In genomic region chr10:115147308-115147707, GRCm38 (mm10) we compare ENCODE assay signal across 10 mouse cellular contexts. TPM values are rescaled to one million over a fixed set of nuclear protein-coding genes. Genes with fewer than 3 reads are reported as not detected.
A peak's percentile ranks its signal among the peaks of the same experiment; 100 is the strongest.
DNase-seq lines count a peak whose midpoint lies in the region; ATAC-seq and TF ChIP-seq lines count a peak whose summit lies in the region.
"Had no signal": no experiment of that assay in that cellular context is flagged by ENCODE, and none has a peak within 500 bp of the region (broad histone marks: within the 10 kb centered on the region; RNA-seq: fewer than 3 reads in every experiment).

No protein-coding gene starts in this region.

- no peak overlapping the region for H3K27ac ChIP-seq in cerebellum, adult 2 months (ENCODE audit: insufficient read depth, low read length)
- no peak overlapping the region for H3K27ac ChIP-seq in liver, postnatal 0 days (ENCODE audit: low read depth)
- H3K27ac ChIP-seq in neural tube, embryonic 15.5 days (replicated peaks) = no peak overlapping the region
- H3K27ac ChIP-seq: liver, embryonic 13.5 days; neural tube, embryonic 12.5 days had no signal

- H3K4me2 ChIP-seq in liver, postnatal 0 days (ENCODE audit: low read depth, low read length) = no peak overlapping the region
- H3K4me2 ChIP-seq in neural tube, embryonic 15.5 days = no peak overlapping the region
- H3K4me2 ChIP-seq: liver, embryonic 13.5 days; neural tube, embryonic 12.5 days had no signal

- 59% methylated on average over 5 of the region's 5 CpGs for WGBS in cerebellum, adult 2 months
- WGBS in liver, postnatal 0 days (ENCODE audit: insufficient replicate concordance) = 64% methylated on average over 5 of the region's 5 CpGs
- 66% methylated on average over 5 of the region's 5 CpGs for WGBS in neural tube, embryonic 15.5 days

- no peak overlapping the region for H3K9ac ChIP-seq in liver, postnatal 0 days (replicated peaks)
- H3K9ac ChIP-seq in neural tube, embryonic 15.5 days (replicated peaks) = no peak overlapping the region
- H3K9ac ChIP-seq: liver, embryonic 13.5 days; neural tube, embryonic 12.5 days had no signal

- H3K27me3 ChIP-seq in cerebellum, adult 2 months (ENCODE audit: control insufficient read depth, insufficient read depth, low read length) = no peaks in the 10 kb centered on the region
- no peaks in the 10 kb centered on the region for H3K27me3 ChIP-seq in liver, postnatal 0 days (ENCODE audit: insufficient read depth, low read length)
- no peaks in the 10 kb centered on the region for H3K27me3 ChIP-seq in neural tube, embryonic 15.5 days (replicated peaks)
- H3K27me3 ChIP-seq: liver, embryonic 13.5 days; neural tube, embryonic 12.5 days had no signal

- H3K36me3 ChIP-seq in liver, postnatal 0 days (replicated peaks; ENCODE audit: insufficient read depth, low read length) = no peaks in the 10 kb centered on the region
- no peaks in the 10 kb centered on the region for H3K36me3 ChIP-seq in neural tube, embryonic 15.5 days
- H3K36me3 ChIP-seq: liver, embryonic 13.5 days; neural tube, embryonic 12.5 days had no signal

- TF ChIP-seq EP300 in liver, postnatal 0 days (IDR thresholded peaks at IDR 0.05; ENCODE audit: low read depth) = no peak

- no peaks in the 10 kb centered on the region for H3K4me1 ChIP-seq in cerebellum, adult 2 months (ENCODE audit: control insufficient read depth, insufficient read depth, low read length)
- no peaks in the 10 kb centered on the region for H3K4me1 ChIP-seq in liver, postnatal 0 days (ENCODE audit: insufficient read depth)
- peaks cover 4% of the 10 kb centered on the region for H3K4me1 ChIP-seq in neural tube, embryonic 15.5 days
- H3K4me1 ChIP-seq: liver, embryonic 13.5 days; neural tube, embryonic 12.5 days had no signal

- TF ChIP-seq POLR2A in cerebellum, adult 2 months (IDR thresholded peaks at IDR 0.05; ENCODE audit: borderline replicate concordance, insufficient read depth, low read length) = no peak

- no peak overlapping the region for H3K4me3 ChIP-seq in cerebellum, adult 2 months (replicated peaks; ENCODE audit: insufficient read depth, low read depth, low read length)
- H3K4me3 ChIP-seq in liver, postnatal 0 days (ENCODE audit: low read depth, low read length) = no peak overlapping the region
- H3K4me3 ChIP-seq in neural tube, embryonic 15.5 days (replicated peaks) = no peak overlapping the region
- H3K4me3 ChIP-seq: liver, embryonic 13.5 days; neural tube, embryonic 12.5 days had no signal

- peak; percentile 49; the same call in 1 of the 2 replicates for TF ChIP-seq CTCF in cerebellum, adult 2 months (IDR thresholded peaks at IDR 0.05; ENCODE audit: borderline replicate concordance, insufficient read depth, low read depth, low read length)
- peak; percentile 26; the same call in 1 of the 2 replicates for TF ChIP-seq CTCF in liver, postnatal 0 days (IDR thresholded peaks at IDR 0.05; ENCODE audit: low read depth)

- peak; percentile 19 to 43 for DNase-seq in cerebellum, adult 2 months
- DNase-seq in cerebellum, postnatal 4 days (ENCODE audit: low spot score in 2 of 2) = no peak
- DNase-seq in liver, postnatal 0 days = no peak
- no peak for DNase-seq in liver
- DNase-seq in embryo, embryonic 10.5 days (ENCODE audit: low spot score) = peak; percentile 45
- no peak for DNase-seq in spleen, adult 18-20 months
- no peak for DNase-seq in gastrocnemius, adult 8-10 months (ENCODE audit: low spot score in 2 of 2)
- DNase-seq: liver, embryonic 13.5 days had no signal

- no peak for ATAC-seq in liver, postnatal 0 days
- ATAC-seq in neural tube, embryonic 15.5 days (ENCODE audit: low FRiP score) = peak; percentile 41; the same call in 1 of the 2 replicates

- no peaks in the 10 kb centered on the region for H3K9me3 ChIP-seq in liver, postnatal 0 days (ENCODE audit: low read length)
- H3K9me3 ChIP-seq in neural tube, embryonic 15.5 days (replicated peaks) = no peaks in the 10 kb centered on the region
- H3K9me3 ChIP-seq: liver, embryonic 13.5 days; neural tube, embryonic 12.5 days had no signal

RNA-seq across cellular contexts. Expression of gene Tph2, which starts 37.5 kb away (rescaled TPM):
- polyA plus RNA-seq in cerebellum, adult 2 months (2012; rRNA removed) = 6.7 and 6.9 TPM in 2 replicates
- polyA plus RNA-seq in liver, postnatal 0 days (2015; fragmentation: Nextera tagmentation; extraction: Ambion mirVana) = not detected in 2 replicates
- 0.46 and 2.3 TPM in 2 replicates for polyA plus RNA-seq in neural tube, embryonic 15.5 days (2015; fragmentation: Nextera tagmentation; extraction: Ambion mirVana)
- total RNA-seq in gastrocnemius, adult 8-10 months (2022) = under 1 TPM in 1 of 4 experiments, not detected in 3; 0.31 TPM
- polyA plus RNA-seq: liver, embryonic 13.5 days had no signal

Comparison
In these comparisons a context has a peak if more than half of its experiments do, and no peak if none do; other contexts are left out.
1. DNase-seq: peak in cerebellum, adult 2 months (2 of 2) and embryo, embryonic 10.5 days (single experiment); none in cerebellum, postnatal 4 days (0 of 2), liver, postnatal 0 days (single experiment), liver (single experiment), spleen, adult 18-20 months (0 of 2) and gastrocnemius, adult 8-10 months (0 of 2).